ENCODE assay signal across 9 mouse cellular contexts in the genomic region with DNA sequence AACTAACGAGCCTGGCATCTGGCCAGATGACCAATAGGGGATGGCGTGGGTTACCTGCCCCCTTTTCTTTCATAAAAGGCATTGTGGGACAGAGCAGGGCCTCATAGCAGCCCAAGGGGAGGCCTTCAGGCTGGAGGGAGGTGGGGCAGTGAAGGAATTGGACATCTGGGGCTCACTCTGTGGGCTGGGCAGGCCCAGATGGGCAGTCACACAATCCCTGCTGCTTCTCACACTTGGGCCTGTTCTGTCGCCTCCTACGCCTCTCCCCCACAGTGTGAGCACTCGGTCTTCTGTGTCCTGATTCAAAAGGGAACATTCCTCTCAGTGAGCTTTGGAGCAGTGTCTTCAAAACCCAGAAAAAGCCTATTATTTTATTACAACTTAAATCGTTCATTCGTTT. TPM values are rescaled to one million over a fixed set of nuclear protein-coding genes. Genes with fewer than 3 reads are reported as not detected.
DNase-seq lines count a peak whose midpoint lies in the region; ATAC-seq and TF ChIP-seq lines count a peak whose summit lies in the region.
"Had no signal": no experiment of that assay in that cellular context is flagged by ENCODE, and none has a peak within 500 bp of the region (broad histone marks: within the 10 kb centered on the region; RNA-seq: fewer than 3 reads in every experiment).

No protein-coding gene starts in this region.

- no peak for TF ChIP-seq EP300 in heart, postnatal 0 days (IDR thresholded peaks at IDR 0.05; ENCODE audit: low read depth)

- no peaks in the 10 kb centered on the region for H3K27me3 ChIP-seq in kidney, embryonic 14.5 days (ENCODE audit: control insufficient read depth, insufficient read depth, low read length)
- no peaks in the 10 kb centered on the region for H3K27me3 ChIP-seq in heart, postnatal 0 days (ENCODE audit: control insufficient read depth, insufficient read depth, low read length)
- H3K27me3 ChIP-seq in limb, embryonic 10.5 days (ENCODE audit: low read depth, poor library complexity, severe bottlenecking): 0 out of 2 replicates have a peak, but pooled peaks cover 5% of the 10 kb centered on the region
- H3K27me3 ChIP-seq in midbrain, embryonic 15.5 days (replicated peaks): no peaks in the 10 kb centered on the region; the same call in 1 of the 2 replicates

- no peak overlapping the region for H3K4me3 ChIP-seq in kidney, embryonic 14.5 days (ENCODE audit: low read length)
- H3K4me3 ChIP-seq in heart, postnatal 0 days (ENCODE audit: low read depth, low read length): no peak overlapping the region
- peak overlapping the region; percentile 26 for H3K4me3 ChIP-seq in limb, embryonic 10.5 days
- no peak overlapping the region for H3K4me3 ChIP-seq in midbrain, embryonic 15.5 days
- H3K4me3 ChIP-seq: megakaryocyte, embryonic 14.5 days had no signal

- H3K4me2 ChIP-seq in kidney, embryonic 14.5 days (replicated peaks; ENCODE audit: low read depth, low read length): no peak overlapping the region
- H3K4me2 ChIP-seq in heart, postnatal 0 days (ENCODE audit: low read depth, low read length): no peak overlapping the region
- no peak overlapping the region for H3K4me2 ChIP-seq in midbrain, embryonic 15.5 days

- peak; percentile 65 for ATAC-seq in kidney, embryonic 14.5 days (ENCODE audit: low FRiP score, low TSS enrichment)
- ATAC-seq in heart, postnatal 0 days (ENCODE audit: insufficient read depth, low read depth): peak; percentile 40; the same call in 1 of the 2 replicates
- ATAC-seq in midbrain, embryonic 15.5 days (replicated peaks): no peak

- peaks cover 25% of the 10 kb centered on the region for H3K4me1 ChIP-seq in kidney, embryonic 14.5 days (ENCODE audit: control insufficient read depth, insufficient read depth, low read length)
- H3K4me1 ChIP-seq in heart, postnatal 0 days (ENCODE audit: control insufficient read depth, insufficient read depth): peaks cover 4% of the 10 kb centered on the region; the same call in 1 of the 2 replicates
- peaks cover 41% of the 10 kb centered on the region for H3K4me1 ChIP-seq in limb, embryonic 10.5 days
- 0 out of 2 replicates have a peak, but pooled peaks cover 11% of the 10 kb centered on the region for H3K4me1 ChIP-seq in midbrain, embryonic 15.5 days
- H3K4me1 ChIP-seq: megakaryocyte, embryonic 14.5 days had no signal

- WGBS in kidney, embryonic 14.5 days: 35% methylated on average over 7 of the region's 7 CpGs
- 51% methylated on average over 7 of the region's 7 CpGs for WGBS in heart, postnatal 0 days
- 47% methylated on average over 7 of the region's 7 CpGs for WGBS in limb, embryonic 10.5 days
- WGBS in midbrain, embryonic 15.5 days: 43% methylated on average over 7 of the region's 7 CpGs

- no peak for DNase-seq in kidney, adult 11 months
- peak; percentile 73 for DNase-seq in cerebellum, adult 8-10 months
- no peak for DNase-seq in heart, postnatal 0 days (ENCODE audit: low spot score)
- DNase-seq in limb, embryonic 10.5 days (ENCODE audit: low spot score): no peak
- DNase-seq in urinary bladder, adult 18-20 months (ENCODE audit: low spot score in 2 of 2): no peak
- no peak for DNase-seq in spleen, postnatal 4 days (ENCODE audit: low spot score in 2 of 2)

- no peaks in the 10 kb centered on the region for H3K9me3 ChIP-seq in kidney, embryonic 14.5 days (ENCODE audit: control insufficient read depth, low read length)
- no peaks in the 10 kb centered on the region for H3K9me3 ChIP-seq in heart, postnatal 0 days (replicated peaks; ENCODE audit: control insufficient read depth, low read length)
- no peaks in the 10 kb centered on the region for H3K9me3 ChIP-seq in limb, embryonic 10.5 days (replicated peaks)
- H3K9me3 ChIP-seq in midbrain, embryonic 15.5 days: no peaks in the 10 kb centered on the region

- H3K36me3 ChIP-seq in kidney, embryonic 14.5 days (ENCODE audit: control insufficient read depth, insufficient read depth, low read length): no peaks in the 10 kb centered on the region
- no peaks in the 10 kb centered on the region; the same call in 1 of the 2 replicates for H3K36me3 ChIP-seq in heart, postnatal 0 days (replicated peaks; ENCODE audit: control insufficient read depth, insufficient read depth, low read length)
- no peaks in the 10 kb centered on the region for H3K36me3 ChIP-seq in limb, embryonic 10.5 days
- no peaks in the 10 kb centered on the region for H3K36me3 ChIP-seq in midbrain, embryonic 15.5 days (replicated peaks)

- no peak for TF ChIP-seq CTCF in heart, postnatal 0 days (IDR thresholded peaks at IDR 0.05; ENCODE audit: low read depth)

- H3K9ac ChIP-seq in kidney, embryonic 14.5 days (ENCODE audit: low read depth, low read length): no peak overlapping the region
- no peak overlapping the region; the same call in 1 of the 2 replicates for H3K9ac ChIP-seq in heart, postnatal 0 days (replicated peaks; ENCODE audit: low read depth, low read length)
- no peak overlapping the region for H3K9ac ChIP-seq in midbrain, embryonic 15.5 days

- H3K27ac ChIP-seq in kidney, embryonic 14.5 days (ENCODE audit: low read depth, low read length): peak overlapping the region; percentile 80; the same call in 1 of the 2 replicates
- peak overlapping the region; percentile 52; the same call in 1 of the 2 replicates for H3K27ac ChIP-seq in heart, postnatal 0 days (ENCODE audit: low read depth)
- H3K27ac ChIP-seq in limb, embryonic 10.5 days: peak overlapping the region; percentile 81
- no peak overlapping the region for H3K27ac ChIP-seq in midbrain, embryonic 15.5 days

RNA-seq across cellular contexts. Expression of a gene that starts 8.5 kb away (rescaled TPM):
- 0.14 and 0.20 TPM in 2 replicates for polyA plus RNA-seq in kidney, embryonic 14.5 days (2014; fragmentation: Nextera tagmentation; extraction: Ambion mirVana)
- 41.4 and 52.6 TPM in 2 replicates for total RNA-seq in heart, postnatal 0 days (2014; rRNA removed; ENCODE audit: low replicate concordance)
- polyA plus RNA-seq in heart, postnatal 0 days (2015; fragmentation: Nextera tagmentation; extraction: Ambion mirVana): 26.7 and 32.0 TPM in 2 replicates
- 0.08 and 0.34 TPM in 2 replicates for polyA plus RNA-seq in limb, embryonic 10.5 days (2016; fragmentation: Nextera tagmentation; extraction: Ambion mirVana)
- polyA plus RNA-seq in midbrain, embryonic 15.5 days (2015; fragmentation: Nextera tagmentation; extraction: Ambion mirVana): 0.82 and 0.98 TPM in 2 replicates

RNA-seq across cellular contexts. Expression of a gene that starts 44.8 kb away (rescaled TPM):
- polyA plus RNA-seq in kidney, embryonic 14.5 days (2014; fragmentation: Nextera tagmentation; extraction: Ambion mirVana): 2.7 and 2.8 TPM in 2 replicates
- total RNA-seq in heart, postnatal 0 days (2014; rRNA removed; ENCODE audit: low replicate concordance): 0.43 and 4.7 TPM in 2 replicates
- 2.9 and 3.0 TPM in 2 replicates for polyA plus RNA-seq in heart, postnatal 0 days (2015; fragmentation: Nextera tagmentation; extraction: Ambion mirVana)
- 1.6 and 1.8 TPM in 2 replicates for polyA plus RNA-seq in limb, embryonic 10.5 days (2016; fragmentation: Nextera tagmentation; extraction: Ambion mirVana)
- 0.47 and 0.71 TPM in 2 replicates for polyA plus RNA-seq in midbrain, embryonic 15.5 days (2015; fragmentation: Nextera tagmentation; extraction: Ambion mirVana)

Comparison
In these comparisons a context has a peak if more than half of its experiments do, and no peak if none do; other contexts are left out.
1. RNA of a gene that starts 8.5 kb away (polyA plus RNA-seq): 26.7 to 32.0 TPM in heart, postnatal 0 days; 0.82 to 0.98 TPM in midbrain, embryonic 15.5 days, 0.08 to 0.34 TPM in limb, embryonic 10.5 days and 0.14 to 0.20 TPM in kidney, embryonic 14.5 days; every median in the first group is over 10 times any median in the second.